Mouse (Mus musculus) retina, postnatal 1 day (tissue): ENCODE data around the gene Brpf1.

ENCODE experiments used
- DNase-seq: peaks from one replicate; pipeline ENCODE4 v3.0.0-alpha.2; 2012

The Brpf1 gene

GRCm38 (mm10) chr6:113361476-113361875, 54.5 kb downstream of the Brpf1 start:
- DNase-seq, result no peak

- no peak for DNase-seq
Observed at GRCm38 (mm10) chr6:113362241-113362640, 55.3 kb downstream of the Brpf1 start.

GRCm38 (mm10) chr6:113364518-113365135, 57.7 kb downstream of the Brpf1 start:
- DNase-seq, result no peak

GRCm38 (mm10) chr6:113366639-113367038, 59.7 kb downstream of the Brpf1 start:
- no peak for DNase-seq

GRCm38 (mm10) chr6:113367574-113367973, 60.6 kb downstream of the Brpf1 start:
- no peak for DNase-seq

GRCm38 (mm10) chr6:113368124-113368523, 61.2 kb downstream of the Brpf1 start:
- no peak for DNase-seq

- no peak for DNase-seq
Observed at GRCm38 (mm10) chr6:113368577-113368976, 61.6 kb downstream of the Brpf1 start.

- DNase-seq, result no peak
Observed at GRCm38 (mm10) chr6:113370194-113370929, 63.4 kb downstream of the Brpf1 start.

GRCm38 (mm10) chr6:113373491-113373890, 66.6 kb downstream of the Brpf1 start:
- DNase-seq, result no peak
